Mouse (Mus musculus) small intestine, adult 2 months (tissue): Measurements from ENCODE around the gene Timm9.

ENCODE experiments used
- CTCF ChIP-seq: fragments of 200-500 bp; IDR thresholded peaks from 2 replicates; pipeline ENCODE4 v1.5.1; 2012; ENCODE audit warnings: low read depth, mild to moderate bottlenecking, control low read depth, inconsistent platforms, low read length, moderate library complexity, mixed read lengths; ENCODE audit not compliant: insufficient replicate concordance, insufficient read length; ENCODE audit errors: extremely low read depth
- POLR2A ChIP-seq: fragments of 200-500 bp; IDR thresholded peaks from 2 replicates; pipeline ENCODE4 v1.6.1; 2012; ENCODE audit warnings: low read depth, mild to moderate bottlenecking, control low read depth, inconsistent platforms, low read length, moderate library complexity

- TF ChIP-seq CTCF = no peak
- peak; percentile 62; the same call in 1 of the 2 replicates for TF ChIP-seq POLR2A
Observed at GRCm38 (mm10) chr12:71136130-71136973, at the start of gene Timm9, which contains the start of gene 2700049A03Rik.
